Mouse (Mus musculus): Measurements from ENCODE around the gene Suv39h2. TPM values are rescaled to one million over a fixed set of nuclear protein-coding genes. Genes with fewer than 3 reads are reported as not detected.

The Suv39h2 gene
- polyA plus RNA-seq, 1 experiment from 2014 or later, result 6.0 TPM

GRCm38 (mm10) chr2:3407756-3408155 is 67.1 kb downstream of the Suv39h2 start:
- H3K9me3 ChIP-seq (replicated peaks; ENCODE audit: control insufficient read depth, low read length, poor library complexity, severe bottlenecking), result no peaks in the 10 kb centered on the region
- H3K9ac ChIP-seq (ENCODE audit: low read depth, low read length), result no peak overlapping the region
- H3K27me3 ChIP-seq (ENCODE audit: control insufficient read depth, insufficient read depth, low read depth, low read length), result no peaks in the 10 kb centered on the region
- no peak overlapping the region for H3K27ac ChIP-seq (ENCODE audit: low read length)
- no peaks in the 10 kb centered on the region for H3K4me1 ChIP-seq (ENCODE audit: control insufficient read depth, insufficient read depth, low read length)
- H3K4me3 ChIP-seq (ENCODE audit: low read depth, low read length), result no peak overlapping the region
- no peaks in the 10 kb centered on the region for H3K36me3 ChIP-seq (ENCODE audit: control insufficient read depth, insufficient read depth, low read length)
- ATAC-seq, result no peak
- no peak overlapping the region for H3K4me2 ChIP-seq (ENCODE audit: low read length)
- WGBS, result 83% methylated on average over 7 of the region's 7 CpGs

GRCm38 (mm10) chr2:3405981-3406380 is 68.8 kb downstream of the Suv39h2 start:
- Histone ChIP-seq H3K27me3 (ENCODE audit: control insufficient read depth, insufficient read depth, low read depth, low read length) (no peaks in the 10 kb centered on the region), H3K9me3 (replicated peaks; ENCODE audit: control insufficient read depth, low read length, poor library complexity, severe bottlenecking) (no peaks in the 10 kb centered on the region), H3K4me3 (ENCODE audit: low read depth, low read length) (no peak overlapping the region), H3K4me2 (ENCODE audit: low read length) (no peak overlapping the region), H3K27ac (ENCODE audit: low read length) (no peak overlapping the region), H3K36me3 (ENCODE audit: control insufficient read depth, insufficient read depth, low read length) (no peaks in the 10 kb centered on the region), H3K4me1 (ENCODE audit: control insufficient read depth, insufficient read depth, low read length) (no peaks in the 10 kb centered on the region), H3K9ac (ENCODE audit: low read depth, low read length) (no peak overlapping the region)
- 87% methylated on average over 4 of the region's 4 CpGs for WGBS
- no peak for ATAC-seq

Other genes with a start within 250 kb of the Suv39h2 start
- 121 and 122 TPM in 2 replicates for gene Nmt2, start 190.8 kb downstream of the Suv39h2 start, polyA plus RNA-seq (2015; fragmentation: Nextera tagmentation; extraction: Ambion mirVana)
- gene Rpp38, start 142.4 kb downstream of the Suv39h2 start, polyA plus RNA-seq (2015; fragmentation: Nextera tagmentation; extraction: Ambion mirVana), result 10.8 and 11.8 TPM in 2 replicates
- 4.3 and 7.3 TPM in 2 replicates for gene Acbd7, start 138.9 kb downstream of the Suv39h2 start, polyA plus RNA-seq (2015; fragmentation: Nextera tagmentation; extraction: Ambion mirVana)
- 0.13 and 0.14 TPM in 2 replicates for gene Olah, start 77.8 kb downstream of the Suv39h2 start, polyA plus RNA-seq (2015; fragmentation: Nextera tagmentation; extraction: Ambion mirVana)
- 8.8 and 9.4 TPM in 2 replicates for gene Meig1, start 52.4 kb downstream of the Suv39h2 start, polyA plus RNA-seq (2015; fragmentation: Nextera tagmentation; extraction: Ambion mirVana)
- 6.6 and 9.7 TPM in 2 replicates for gene Dclre1c, start 50.9 kb downstream of the Suv39h2 start, polyA plus RNA-seq (2015; fragmentation: Nextera tagmentation; extraction: Ambion mirVana)
- gene Gm45902, start 37.8 kb upstream of the Suv39h2 start, polyA plus RNA-seq (2015; fragmentation: Nextera tagmentation; extraction: Ambion mirVana), result 8.1 and 8.7 TPM in 2 replicates
- 63.4 and 66.0 TPM in 2 replicates for gene Hspa14, start 37.8 kb upstream of the Suv39h2 start, polyA plus RNA-seq (2015; fragmentation: Nextera tagmentation; extraction: Ambion mirVana)
- gene Cdnf, start 38.0 kb upstream of the Suv39h2 start, polyA plus RNA-seq (2015; fragmentation: Nextera tagmentation; extraction: Ambion mirVana), result 0.23 and 0.37 TPM in 2 replicates
- 27.9 and 32.1 TPM in 2 replicates for gene Fam107b, start 95.5 kb upstream of the Suv39h2 start, polyA plus RNA-seq (2015; fragmentation: Nextera tagmentation; extraction: Ambion mirVana)